Mouse (Mus musculus) MEL-GATA-1-ER (cell line): ENCODE results near the gene Bco2.

Experiments
- DNase-seq: peaks from one replicate; pipeline ENCODE4 v3.0.0-alpha.2; 2012; ENCODE audit warnings: low read depth; ENCODE audit errors: extremely low read depth

Gene Bco2

GRCm38 (mm10) chr9:50555094-50555446 is at the start of gene Bco2:
Bco2 (minus strand) TSS chr9:50555181.
- DNase-seq = no peak

- no peak for DNase-seq
Measured at GRCm38 (mm10) chr9:50604338-50604737, 49.4 kb upstream of the Bco2 start.

DNA sequence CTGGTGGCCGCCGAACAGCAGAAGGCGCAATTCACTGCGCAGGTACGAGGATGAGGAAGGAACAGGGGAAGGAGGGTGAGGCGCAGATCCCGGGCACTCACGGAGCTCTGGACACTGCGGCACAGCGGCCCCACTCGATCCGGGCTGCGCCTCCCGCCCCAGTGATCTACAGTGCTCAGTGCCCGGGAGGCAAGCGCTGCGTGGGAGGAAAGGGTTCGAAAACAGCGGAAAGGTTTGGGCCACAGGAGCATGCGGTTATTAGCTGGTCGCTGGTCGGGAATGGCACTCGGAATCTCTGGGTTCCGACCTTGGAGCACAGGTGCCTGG is 49.0 kb upstream of the Bco2 start:
- DNase-seq = no peak

- DNase-seq = peak; percentile 92
Measured at GRCm38 (mm10) chr9:50603189-50603997, 48.4 kb upstream of the Bco2 start, which contains the start of the genes Sdhd and Timm8b. Sdhd (minus strand) TSS chr9:50603812. Timm8b (plus strand) TSS chr9:50603910.

DNA sequence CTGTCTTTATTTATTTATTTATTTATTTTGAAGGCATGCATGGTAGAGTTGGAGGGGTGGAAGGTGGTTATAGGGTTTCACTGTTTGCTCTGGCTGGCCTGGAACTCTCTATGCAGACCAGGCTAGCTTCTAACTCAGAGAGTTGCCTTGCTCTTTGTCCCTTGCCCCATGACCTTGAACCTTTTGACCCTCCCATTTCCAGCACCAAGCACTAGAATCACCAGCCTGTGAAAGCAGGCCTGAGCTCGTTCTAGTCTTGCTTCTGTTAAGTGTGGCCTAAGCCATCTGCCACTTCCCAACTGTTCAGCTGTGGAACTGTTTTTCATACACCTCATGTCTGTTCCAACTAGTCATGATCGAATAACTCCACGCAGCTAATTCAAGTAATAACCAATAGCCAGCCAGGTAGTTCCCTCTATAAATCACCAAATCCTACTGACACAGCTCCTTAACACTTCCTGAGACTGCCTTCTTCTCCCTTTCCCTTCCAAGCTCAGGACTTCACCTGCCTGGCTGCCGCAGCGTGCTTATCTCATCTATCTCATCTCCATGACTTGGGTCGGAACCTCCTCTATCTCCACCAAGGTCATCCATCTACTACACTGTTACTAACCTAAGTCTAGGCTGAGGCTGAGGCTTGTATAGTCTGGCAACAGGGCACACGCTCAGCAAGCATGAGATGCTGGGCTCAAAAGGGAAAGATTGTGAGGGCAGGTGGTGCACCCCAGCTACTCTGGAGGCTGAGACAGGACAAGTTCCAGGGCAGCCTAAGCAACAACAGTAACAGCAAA is 47.3 kb upstream of the Bco2 start:
- DNase-seq = no peak

DNA sequence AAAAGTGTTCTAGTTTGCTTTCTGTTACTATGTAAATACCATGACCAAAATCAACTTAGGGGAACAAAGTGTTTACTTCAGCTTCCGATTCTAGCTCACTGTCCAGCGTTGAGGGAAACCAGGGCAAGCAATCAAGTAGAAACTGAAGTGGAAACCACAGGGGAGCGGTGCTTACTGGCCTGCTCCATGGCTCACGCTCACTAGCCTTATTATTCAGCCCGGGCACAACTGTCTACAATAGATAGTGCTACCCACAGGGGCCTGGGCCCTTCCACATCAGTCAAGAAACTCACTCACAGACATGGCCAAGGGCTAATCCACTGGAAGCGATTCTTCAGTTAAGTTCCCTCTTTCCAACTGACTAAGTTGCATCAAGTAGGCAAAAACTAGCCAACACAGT is 46.6 kb upstream of the Bco2 start:
- DNase-seq = peak; percentile 55

DNA sequence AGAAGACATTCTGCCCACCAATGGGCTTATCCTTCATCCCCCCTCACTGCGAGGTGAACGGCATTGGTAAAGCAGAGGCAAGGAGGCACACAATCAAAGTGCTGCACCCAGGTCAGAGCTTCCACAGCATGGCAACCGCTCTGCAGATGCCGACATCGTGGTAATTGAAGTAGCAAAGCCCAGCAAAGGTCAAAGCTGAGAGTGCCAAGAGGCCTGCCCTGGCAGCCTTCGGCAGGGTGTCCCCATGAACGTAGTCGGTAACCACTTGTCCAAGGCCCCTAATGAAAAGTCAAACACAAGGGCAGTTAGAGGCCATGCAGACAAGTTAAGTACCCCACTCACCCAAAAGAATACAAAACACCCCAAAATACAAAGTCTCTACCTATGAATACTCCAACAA is 42.0 kb upstream of the Bco2 start:
- no peak for DNase-seq

DNA sequence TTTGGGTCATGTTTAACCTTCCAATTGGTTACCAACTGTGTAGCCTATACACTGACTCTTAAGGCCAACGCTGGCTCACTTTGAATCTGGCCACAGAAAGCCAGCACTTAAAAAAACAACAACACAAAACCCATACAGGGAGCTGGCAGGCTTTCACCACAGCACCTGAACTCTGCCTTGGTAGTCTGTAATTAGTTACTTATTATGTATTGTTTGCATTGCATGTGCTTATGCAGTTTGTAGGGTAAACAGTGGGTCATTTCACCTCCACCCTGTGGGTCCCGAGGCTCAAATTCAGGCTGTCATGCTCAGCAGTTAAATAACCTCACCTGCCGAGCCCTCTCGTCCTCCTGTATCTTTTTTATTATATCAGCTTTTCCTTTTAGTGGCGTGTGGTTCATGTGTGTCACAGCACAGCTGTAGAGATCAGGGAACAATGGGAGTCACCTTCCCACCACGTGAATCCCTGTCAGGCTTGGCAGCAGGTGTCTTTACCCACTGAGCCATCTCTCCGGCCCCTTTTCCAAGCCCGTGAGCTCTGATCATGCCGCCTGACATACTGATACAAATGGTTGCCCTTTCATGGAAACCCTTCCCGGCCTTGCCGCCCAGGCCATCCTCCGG is 39.9 kb upstream of the Bco2 start:
- no peak for DNase-seq

DNA sequence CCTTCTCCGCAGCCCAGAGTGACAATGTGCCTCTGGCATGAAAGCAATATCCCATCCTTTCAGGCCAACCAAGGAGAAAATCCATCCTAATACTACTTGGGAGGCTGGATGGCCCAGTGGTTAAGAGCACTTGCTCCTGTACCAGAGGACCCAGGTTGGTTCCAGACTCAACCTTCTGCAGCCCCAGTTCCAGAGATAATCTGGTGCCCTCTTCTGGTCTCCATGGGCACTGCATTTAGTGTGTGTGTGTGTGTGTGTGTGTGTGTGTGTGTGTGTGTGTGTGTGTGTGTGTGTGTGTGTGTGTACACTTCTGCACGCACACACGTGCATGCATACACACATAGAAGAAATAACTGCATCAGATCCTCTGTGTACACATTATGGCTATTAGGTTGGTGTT is 38.6 kb upstream of the Bco2 start:
- peak; percentile 28 for DNase-seq

DNA sequence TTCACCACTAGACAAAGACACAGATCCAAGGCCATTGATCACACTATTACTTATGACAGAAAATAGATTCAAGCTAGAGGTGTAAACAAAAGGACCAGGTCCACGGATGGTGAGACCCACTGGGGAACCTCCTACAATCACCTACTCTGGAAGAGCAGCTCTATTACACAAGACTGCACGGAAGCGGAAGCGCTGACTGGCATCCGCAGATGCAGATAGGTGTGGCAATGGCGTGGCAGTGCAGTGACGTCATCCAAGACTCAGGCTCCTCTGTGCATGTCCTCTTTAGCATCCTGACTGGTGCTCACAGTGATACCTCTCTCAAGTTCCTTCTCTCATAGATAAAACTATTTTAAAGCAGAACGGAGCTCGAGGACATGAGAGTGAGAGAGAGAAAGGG is 38.0 kb upstream of the Bco2 start:
- no peak for DNase-seq

GRCm38 (mm10) chr9:50590856-50591518 is 36.0 kb upstream of the Bco2 start:
- DNase-seq = no peak

DNA sequence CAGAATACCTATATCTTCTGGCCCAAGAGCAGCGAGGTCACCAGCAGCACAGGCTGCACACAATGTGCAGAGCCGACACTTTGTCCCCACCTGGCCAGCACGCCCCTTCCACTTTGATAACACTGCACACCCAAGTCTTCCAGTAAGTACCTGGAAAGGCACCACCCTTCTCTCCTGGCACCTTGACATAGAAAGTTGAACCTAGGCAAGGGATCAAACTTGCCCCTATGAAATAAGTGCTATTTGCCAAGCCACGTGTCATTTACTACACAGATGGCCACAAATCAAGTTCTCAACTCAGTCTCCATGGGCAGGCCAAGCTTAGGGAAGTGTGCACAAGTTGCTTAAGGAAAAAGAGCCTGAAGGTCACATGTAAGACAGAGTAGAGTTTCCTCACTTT is 32.0 kb upstream of the Bco2 start:
- no peak for DNase-seq

DNA sequence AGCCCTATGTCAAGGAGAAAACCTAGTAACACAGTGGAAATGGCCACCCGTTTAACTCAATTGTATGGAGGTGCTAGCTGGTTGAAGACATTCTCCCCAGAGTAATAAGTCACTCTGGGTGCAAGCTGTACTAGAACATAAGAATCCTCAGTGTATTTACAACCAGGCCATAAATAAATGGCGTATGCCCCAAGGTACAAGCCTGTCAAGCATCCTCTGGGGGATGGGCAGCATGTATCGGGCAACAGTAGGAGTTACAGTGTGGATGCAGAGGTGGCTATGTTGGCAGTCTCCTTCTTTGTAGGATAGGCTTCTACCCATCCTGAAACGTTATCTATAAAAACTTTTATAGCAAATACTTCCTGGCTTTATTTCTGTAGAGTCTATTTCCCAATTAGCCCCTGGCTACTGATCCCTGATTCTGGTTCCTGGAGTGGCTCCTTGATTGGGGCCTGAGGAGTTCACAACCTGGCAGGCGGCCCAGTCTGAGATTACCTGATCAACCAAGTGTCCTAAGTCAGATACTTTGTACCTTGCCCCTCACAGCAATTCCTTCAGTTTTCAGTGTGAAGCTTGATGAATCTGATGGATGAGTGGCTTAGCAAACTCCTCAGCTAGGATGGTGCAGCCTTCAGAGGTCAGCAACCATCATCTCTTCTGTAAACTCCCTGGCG is 30.3 kb upstream of the Bco2 start:
- no peak for DNase-seq

DNA sequence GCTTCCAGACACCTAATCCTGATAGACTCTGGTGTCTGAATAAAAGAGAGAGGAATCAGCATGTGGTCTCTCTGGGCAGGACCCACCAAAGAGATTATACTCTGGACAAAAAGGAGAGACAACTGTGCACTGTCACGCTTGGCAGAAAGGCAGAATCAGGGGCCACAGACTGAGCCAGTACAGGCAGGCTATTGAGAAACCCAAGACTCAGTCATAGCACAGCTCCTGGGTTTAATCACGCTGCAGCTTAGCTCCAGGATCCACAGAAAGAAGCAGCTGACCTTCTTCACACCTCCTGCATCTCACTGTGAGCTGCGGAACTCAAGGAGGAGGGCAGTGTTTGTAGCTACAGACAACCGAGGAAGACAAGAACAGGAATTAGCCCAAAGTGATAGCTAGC is 25.4 kb upstream of the Bco2 start:
- DNase-seq = no peak

- no peak for DNase-seq
Measured at GRCm38 (mm10) chr9:50569599-50570525, 14.9 kb upstream of the Bco2 start.

GRCm38 (mm10) chr9:50567881-50568280 is 12.9 kb upstream of the Bco2 start:
- DNase-seq = no peak

- no peak for DNase-seq
Measured at GRCm38 (mm10) chr9:50567372-50567771, 12.4 kb upstream of the Bco2 start.

DNA sequence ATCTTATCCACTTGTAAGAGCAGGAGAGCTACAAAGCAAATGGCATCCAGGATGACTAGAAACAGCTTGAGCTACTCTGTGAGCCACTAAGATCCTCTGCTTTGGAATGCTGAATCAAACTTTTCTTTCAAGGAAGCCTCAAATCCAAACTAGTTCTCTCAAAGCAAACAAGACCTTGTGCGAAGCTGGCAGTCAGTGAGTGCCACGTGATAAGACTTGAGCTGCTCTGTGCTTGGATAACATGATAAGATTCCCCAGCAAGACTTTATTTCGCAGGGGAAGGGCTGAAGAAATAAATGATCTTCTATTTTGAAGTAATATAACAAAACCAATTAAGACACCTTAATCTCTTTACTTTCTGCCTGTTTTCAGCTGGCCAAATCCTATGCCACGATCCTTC is 11.0 kb upstream of the Bco2 start:
- no peak for DNase-seq

DNA sequence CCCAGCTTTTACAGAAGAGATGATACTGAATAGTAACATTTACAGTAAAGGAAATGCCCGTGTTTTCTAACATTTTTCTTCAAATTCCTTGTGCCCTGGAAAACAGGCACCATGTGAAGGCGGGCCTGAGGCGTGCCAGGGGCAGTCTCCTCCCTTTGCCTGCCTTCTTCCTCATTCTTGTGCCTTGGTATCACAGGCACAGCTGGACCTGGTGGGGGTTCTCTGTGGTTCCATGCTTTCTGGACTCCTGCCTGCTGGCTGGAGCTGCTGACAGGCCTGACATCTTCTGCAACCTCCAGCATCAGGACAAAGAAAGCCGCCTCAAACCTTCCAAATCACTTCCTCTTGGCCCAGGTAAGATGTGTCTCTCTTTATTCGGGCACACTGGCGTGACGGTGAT is 10.2 kb upstream of the Bco2 start:
- no peak for DNase-seq

- DNase-seq = no peak
Measured at GRCm38 (mm10) chr9:50561918-50562360, 7.0 kb upstream of the Bco2 start.
